Mouse (Mus musculus) brain, embryonic 14.5 days (tissue): ENCODE measurements around the gene Zfp646. TPM values are rescaled to one million over a fixed set of nuclear protein-coding genes. Genes with fewer than 3 reads are reported as not detected.
"Not testable (repeated sequence)": the region's sequence is repeated elsewhere in the genome, so short reads cannot be mapped to it uniquely, and the experiment has no call there.

Source experiments
- DNase-seq: peaks from one replicate; pipeline ENCODE4 v3.0.0-alpha.2; 2011; ENCODE audit warnings: low read depth
- CTCF ChIP-seq: fragments of 200-500 bp; IDR thresholded peaks from 2 replicates; pipeline ENCODE4 v1.5.1; 2012; ENCODE audit warnings: inconsistent platforms, mild to moderate bottlenecking, moderate library complexity, borderline replicate concordance; ENCODE audit not compliant: insufficient read depth, insufficient read length; ENCODE audit errors: extremely low read depth
- POLR2A ChIP-seq: fragments of 200-500 bp; IDR thresholded peaks from 2 replicates; pipeline ENCODE4 v1.6.1; 2012; ENCODE audit warnings: mild to moderate bottlenecking, inconsistent platforms, borderline replicate concordance; ENCODE audit not compliant: poor library complexity, insufficient read depth, insufficient read length, severe bottlenecking; ENCODE audit errors: extremely low read depth
- polyA plus RNA-seq: library from polyadenylated mRNA; depleted of rRNA; stranded (reverse); fragments of >200 nt; gene quantifications from 2 replicates; pipeline ENCODE4 v1.2.3, GENCODE M21; 2012; rRNA removed

Gene Zfp646
- polyA plus RNA-seq = 22.3 and 28.1 TPM in 2 replicates

DNA sequence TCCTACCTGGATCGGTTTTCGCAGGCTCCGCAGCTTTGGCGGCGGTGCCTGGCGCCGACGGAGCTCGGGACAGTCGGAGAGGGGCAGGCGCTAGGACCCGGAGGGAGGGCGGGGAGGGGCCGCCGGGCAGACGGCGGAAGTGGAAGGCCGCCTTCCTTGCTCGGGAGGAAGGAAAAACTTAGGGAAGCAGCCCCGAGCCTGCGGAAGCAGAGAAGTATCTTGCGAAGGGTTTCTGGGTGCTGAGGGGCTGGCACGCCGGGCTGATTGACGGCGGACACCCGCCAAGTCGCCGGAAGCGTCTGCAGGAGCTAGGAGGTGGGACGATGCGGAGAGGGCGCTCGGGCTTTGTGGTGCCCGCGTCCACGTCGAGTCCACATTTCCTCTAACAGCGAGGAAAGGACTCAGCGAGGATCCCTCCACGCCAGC is at the start of gene Zfp646:
Zfp646 (plus strand) TSS at position 181 of the 426 bp plus-strand sequence.
- TF ChIP-seq POLR2A (0 out of 2 replicates have a peak, but pooled peaks have one; percentile 2), CTCF (no peak)
- peak; percentile 98 for DNase-seq

DNA sequence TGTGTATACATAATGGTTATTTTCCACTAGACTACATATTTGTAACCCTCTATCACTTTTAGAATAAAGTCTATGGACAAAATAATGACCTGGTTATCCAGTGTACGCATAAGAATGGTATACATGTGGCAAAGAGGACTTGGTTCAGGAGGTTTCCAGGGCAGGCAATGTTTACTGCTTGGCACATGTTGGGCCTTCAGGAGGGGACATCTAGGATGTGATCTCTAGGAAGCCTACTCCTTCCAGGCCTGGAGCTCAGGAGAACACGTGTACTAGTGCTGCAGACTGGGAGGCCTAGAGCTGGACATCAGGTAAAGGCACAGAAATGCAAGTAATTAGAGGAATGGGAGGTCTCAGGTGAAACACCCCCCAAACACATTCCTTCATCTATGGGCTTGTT is 40.5 kb upstream of the Zfp646 start:
- DNase-seq = no peak
- TF ChIP-seq CTCF = no peak
- no peak for TF ChIP-seq POLR2A

DNA sequence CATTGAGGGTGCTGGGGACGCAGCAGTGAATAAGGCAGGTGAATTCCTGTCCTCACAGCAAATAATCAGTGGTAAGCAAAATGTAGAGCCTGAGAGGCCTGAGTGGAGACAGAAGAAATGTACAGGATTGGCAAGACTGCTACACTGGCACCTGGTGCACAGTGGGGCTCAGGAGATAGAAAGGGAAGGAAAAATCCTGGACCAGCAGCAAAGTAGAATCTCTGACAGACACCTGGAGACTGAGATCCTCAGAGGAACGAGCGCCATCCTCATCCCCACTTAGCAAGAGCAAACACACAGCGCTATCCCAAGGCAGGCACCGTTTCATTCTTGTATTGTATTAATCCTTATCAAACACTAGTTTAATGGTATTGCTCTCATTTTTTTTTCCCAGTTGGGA is 38.5 kb upstream of the Zfp646 start:
- TF ChIP-seq POLR2A (no peak), CTCF (no peak)
- DNase-seq = no peak

DNA sequence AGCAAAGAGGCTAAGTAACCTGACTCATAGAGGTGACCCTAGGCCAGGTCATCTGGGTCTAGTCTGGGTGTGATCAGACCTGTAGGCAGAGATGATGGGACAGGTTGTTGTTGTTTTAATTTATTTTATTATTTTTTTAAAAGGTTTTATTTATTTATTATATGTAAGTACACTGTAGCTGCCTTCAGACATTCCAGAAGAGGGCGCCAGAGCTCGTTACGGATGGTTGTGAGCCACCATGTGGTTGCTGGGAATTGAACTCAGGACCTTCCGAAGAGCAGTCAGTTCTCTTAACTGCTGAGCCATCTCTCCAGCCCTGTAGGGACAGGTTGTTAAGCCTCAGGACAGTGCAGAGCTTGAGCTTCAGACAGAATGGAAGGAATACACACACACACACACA is 38.1 kb upstream of the Zfp646 start:
- not testable (repeated sequence) for DNase-seq

DNA sequence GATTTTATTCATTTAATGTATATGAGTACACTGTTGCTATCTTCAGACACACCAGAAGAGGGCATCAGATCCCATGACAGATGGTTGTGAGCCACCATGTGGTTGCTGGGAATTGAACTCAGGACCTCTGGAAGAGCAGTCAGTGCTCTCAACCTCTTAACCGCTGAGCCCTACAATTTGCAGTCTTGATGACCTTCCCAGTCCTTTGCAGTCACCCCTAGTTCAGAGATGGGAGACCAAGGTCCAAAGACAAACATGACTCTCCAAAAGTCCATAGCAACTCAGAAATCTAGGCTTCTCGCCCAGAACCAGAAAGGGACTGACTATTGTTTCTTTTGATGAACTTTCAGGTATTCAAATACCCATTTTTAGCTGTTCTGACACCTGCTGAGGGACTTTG is 36.0 kb upstream of the Zfp646 start:
- DNase-seq = not testable (repeated sequence)

DNA sequence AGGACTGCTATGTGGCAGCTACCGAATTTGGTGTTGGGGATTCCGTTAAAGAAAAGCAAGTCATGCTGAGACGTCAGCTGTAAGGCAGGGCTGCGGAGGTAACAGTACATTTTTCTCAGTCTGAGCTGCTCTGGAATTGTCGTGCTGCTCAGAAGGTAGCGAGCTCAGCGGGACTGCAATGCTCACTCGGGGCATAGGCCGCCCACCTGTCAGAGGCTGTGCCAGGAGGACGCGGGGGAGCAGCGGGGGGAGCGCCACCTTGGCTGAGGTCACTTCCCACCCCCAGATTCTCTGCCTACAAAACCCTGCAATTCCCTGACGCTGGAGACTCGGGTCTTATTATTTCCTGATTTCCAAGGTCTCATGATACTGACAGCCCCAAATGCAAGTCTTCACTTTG is 35.1 kb upstream of the Zfp646 start:
- TF ChIP-seq POLR2A = no peak
- TF ChIP-seq CTCF = no peak
- no peak for DNase-seq

DNA sequence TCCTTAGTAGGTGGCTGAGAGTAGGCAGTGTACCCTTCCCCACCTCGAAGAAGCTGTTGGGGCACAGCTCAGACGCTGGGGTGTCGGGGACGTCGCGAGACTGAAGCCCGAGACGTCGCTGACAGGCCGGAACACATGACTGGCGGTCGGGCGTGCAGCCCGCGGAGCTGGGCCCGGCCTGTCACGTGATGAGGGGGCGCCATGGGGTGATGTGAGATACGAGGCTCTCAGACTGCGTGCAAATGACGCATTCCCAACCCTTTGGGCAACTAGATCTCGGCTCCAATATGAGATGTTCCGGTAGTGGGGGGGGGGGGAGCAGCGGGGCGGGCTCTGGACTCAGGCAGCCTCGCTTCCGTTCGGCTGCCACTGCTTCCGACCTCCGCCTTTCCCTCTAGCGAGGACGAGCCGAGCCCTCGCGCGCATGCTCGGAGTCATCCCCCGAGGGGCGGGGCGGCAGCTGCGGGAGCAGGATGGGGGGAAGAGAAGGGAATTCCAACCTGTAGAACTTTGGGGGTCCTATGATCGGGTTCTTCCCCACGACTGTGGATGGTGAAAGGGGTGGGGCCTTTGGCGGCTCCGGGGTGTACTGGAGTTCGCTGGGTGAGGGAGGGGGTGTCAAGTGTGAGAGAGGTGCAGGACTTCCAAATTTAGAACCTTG is 34.6 kb upstream of the Zfp646 start:
- TF ChIP-seq CTCF (no peak), POLR2A (peak; percentile 27; the same call in 1 of the 2 replicates)
- peak; percentile 98 for DNase-seq

DNA sequence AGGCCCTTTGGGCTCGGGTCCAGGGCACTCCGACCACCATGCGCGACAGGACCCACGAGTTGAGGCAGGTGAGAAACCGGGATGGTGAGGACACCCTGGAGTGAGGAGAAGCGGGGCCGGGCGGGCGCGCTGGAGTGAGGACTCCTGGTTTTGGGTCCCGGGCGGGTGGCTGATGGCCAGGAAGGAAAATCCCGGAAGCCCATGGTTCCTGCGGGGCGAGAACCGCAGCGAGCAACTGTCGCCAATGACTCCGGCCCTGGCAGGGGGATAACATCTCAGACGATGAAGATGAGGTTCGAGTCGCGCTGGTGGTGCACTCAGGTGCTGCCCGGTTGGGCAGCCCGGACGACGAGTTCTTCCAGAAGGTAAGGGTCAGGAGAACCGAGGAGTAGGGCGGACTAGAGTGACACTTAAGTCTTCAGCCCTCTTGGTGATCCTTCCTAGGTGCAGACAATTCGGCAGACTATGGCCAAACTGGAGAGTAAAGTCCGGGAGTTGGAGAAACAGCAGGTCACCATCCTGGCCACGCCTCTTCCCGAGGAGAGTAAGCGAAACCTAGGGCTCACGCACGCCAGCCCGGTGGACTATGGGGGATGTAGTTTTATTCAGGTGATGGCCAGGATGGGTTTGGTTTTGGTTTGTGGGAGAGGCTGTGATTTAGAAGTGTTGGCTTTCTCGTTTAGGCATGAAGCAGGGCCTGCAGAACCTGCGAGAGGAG is 33.9 kb upstream of the Zfp646 start:
- TF ChIP-seq POLR2A (no peak), CTCF (no peak)
- peak; percentile 83 for DNase-seq

DNA sequence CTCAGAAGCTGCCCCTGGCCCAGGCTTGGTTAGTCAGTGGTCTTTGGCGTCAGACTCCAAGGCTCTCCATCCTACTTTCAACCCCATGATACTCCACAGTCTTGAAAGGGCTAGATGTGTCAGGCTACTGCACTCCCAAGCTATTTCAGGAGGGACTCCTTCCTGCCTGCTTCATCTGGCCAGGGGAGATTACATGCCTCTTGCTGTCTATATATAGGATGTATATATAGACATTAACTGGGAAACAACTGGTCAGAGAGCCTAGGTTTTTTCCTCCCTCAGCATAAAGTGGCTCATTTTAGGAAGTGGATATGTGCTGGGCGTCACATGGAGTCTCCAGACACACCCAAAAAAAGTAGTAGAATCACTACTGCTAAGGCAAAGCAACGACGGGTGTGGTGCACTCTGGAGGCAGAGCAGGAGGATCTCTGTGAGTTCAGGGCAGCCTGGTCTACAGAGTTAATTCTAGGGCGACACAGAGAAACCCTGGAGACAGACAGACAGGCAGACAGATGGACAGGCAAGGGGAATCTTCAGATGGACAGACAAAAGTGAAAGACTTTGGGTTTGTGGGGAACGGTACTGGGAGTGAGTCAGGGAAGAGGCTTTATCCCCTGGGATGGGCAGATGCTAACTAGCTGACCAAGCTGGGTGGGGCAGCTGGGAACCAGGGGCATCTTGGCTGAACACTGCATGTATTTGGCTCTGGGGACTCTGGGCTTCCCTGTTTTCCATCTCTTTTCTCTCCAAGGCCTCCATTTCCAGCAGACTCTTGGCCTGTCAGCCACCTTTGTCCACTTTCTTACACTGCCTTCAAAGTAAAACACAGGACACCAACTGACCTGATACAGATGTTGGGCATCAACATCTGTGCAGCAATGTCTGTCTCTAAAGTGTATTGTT is 25.8 kb upstream of the Zfp646 start:
- no peak for TF ChIP-seq POLR2A
- TF ChIP-seq CTCF = no peak
- DNase-seq = no peak

DNA sequence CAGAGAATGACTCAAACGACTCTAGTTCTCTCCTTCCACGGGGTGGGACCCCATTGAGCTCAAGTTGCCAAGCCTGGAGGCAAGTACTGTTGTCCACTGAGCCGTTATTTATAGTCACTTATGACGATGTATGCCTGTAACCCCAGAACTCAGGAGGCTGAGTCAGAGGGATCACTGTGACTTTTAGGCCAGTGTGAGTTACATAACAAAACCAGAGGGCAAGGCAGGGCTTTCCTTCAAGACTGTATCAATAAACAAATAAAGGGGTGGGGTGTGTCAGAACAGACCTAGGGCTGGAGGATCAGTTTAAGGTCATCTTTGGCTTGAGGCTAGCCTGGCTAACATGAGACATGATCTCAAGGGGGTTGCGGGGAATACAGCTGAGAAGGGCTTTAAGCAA is 25.1 kb upstream of the Zfp646 start:
- no peak for TF ChIP-seq CTCF
- no peak for TF ChIP-seq POLR2A
- no peak for DNase-seq

DNA sequence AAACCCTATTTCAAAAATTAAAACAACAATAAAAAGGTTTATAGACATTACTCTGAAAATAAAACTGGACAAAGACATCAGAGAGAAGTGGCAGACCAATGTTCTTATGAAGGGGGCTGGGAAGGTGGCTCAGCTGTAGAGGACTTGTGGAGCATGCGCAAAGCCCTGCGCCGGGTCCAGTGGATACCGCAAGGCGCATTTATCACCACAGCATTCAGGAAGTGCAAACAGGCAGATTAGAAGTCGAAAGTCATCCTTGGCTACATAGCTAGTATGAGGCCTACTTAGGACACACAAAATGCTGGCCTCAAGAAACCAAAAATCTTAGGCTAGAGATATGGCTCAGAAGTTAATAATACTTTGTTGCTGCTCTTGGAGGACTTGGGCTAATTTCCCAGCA is 17.8 kb upstream of the Zfp646 start:
- TF ChIP-seq POLR2A (no peak), CTCF (no peak)
- DNase-seq = no peak
